Mouse (Mus musculus): Measurements from ENCODE around the gene Olfr597. TPM values are rescaled to one million over a fixed set of nuclear protein-coding genes. Genes with fewer than 3 reads are reported as not detected.
"Not testable (repeated sequence)": the region's sequence is repeated elsewhere in the genome, so short reads cannot be mapped to it uniquely, and the experiment has no call there.

Olfr597 gene
- total RNA-seq (2014; rRNA removed) (not detected in 2 replicates), polyA plus RNA-seq (2012; rRNA removed) (not detected in 2 replicates)

- H3K9ac ChIP-seq (ENCODE audit: low read depth, low read length); H3K79me2 ChIP-seq (ENCODE audit: control insufficient read depth, insufficient read depth, low read length); H3K36me3 ChIP-seq (ENCODE audit: control insufficient read depth, insufficient read depth, low read length); H3K4me3 ChIP-seq (ENCODE audit: insufficient read depth, low read depth, low read length); DNase-seq (ENCODE audit: extremely low read depth, low read depth, low spot score); H3K27me3 ChIP-seq (ENCODE audit: control insufficient read depth, insufficient read depth, low read length); H3K4me1 ChIP-seq (ENCODE audit: control insufficient read depth, insufficient read depth, low read length); H3K27ac ChIP-seq (replicated peaks; ENCODE audit: insufficient read depth, low read depth, low read length): not testable (repeated sequence)
- WGBS: 93% methylated on average over 2 of the region's 2 CpGs
Observed at GRCm38 (mm10) chr7:103316015-103316414, at the start of gene Olfr597. Olfr597 (plus strand) TSS chr7:103316315.

GRCm38 (mm10) chr7:103305348-103305747 lies 10.8 kb upstream of the Olfr597 start, which contains the start of gene Olfr596:
Olfr596 (plus strand) TSS chr7:103305648.
- H3K79me2 ChIP-seq (ENCODE audit: control insufficient read depth, insufficient read depth, low read length); H3K36me3 ChIP-seq (ENCODE audit: control insufficient read depth, insufficient read depth, low read length); H3K27me3 ChIP-seq (ENCODE audit: control insufficient read depth, insufficient read depth, low read length); H3K4me1 ChIP-seq (ENCODE audit: control insufficient read depth, insufficient read depth, low read length); H3K9ac ChIP-seq (ENCODE audit: low read depth, low read length); DNase-seq (ENCODE audit: extremely low read depth, low read depth, low spot score); H3K27ac ChIP-seq (replicated peaks; ENCODE audit: insufficient read depth, low read depth, low read length); H3K4me3 ChIP-seq (ENCODE audit: insufficient read depth, low read depth, low read length): not testable (repeated sequence)
- 73% methylated on average over 2 of the region's 2 CpGs for WGBS

DNA sequence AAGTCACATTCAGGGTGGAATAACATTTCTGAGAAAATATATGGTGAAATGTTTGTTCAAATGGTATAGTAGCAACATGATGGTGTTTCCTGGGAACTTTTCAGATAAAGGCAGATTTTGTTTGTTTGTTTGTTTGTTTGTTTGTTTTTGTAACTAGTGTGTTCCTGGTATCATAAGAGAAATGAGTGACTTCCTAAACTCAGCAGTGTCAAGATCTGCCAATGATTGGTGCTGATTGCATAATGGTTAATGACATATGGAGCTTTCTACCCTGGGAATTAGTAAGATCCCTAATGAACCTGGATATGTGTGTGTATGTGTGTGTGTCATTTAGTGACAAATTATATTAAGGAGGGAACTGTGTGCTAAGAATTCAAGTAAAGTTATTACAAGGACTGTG lies 7.2 kb downstream of the Olfr597 start, which contains the start of gene Olfr598:
Olfr598 (plus strand) TSS at position 301 of the 400 bp plus-strand sequence.
- no peaks in the 10 kb centered on the region for H3K4me1 ChIP-seq (ENCODE audit: control insufficient read depth, insufficient read depth, low read length)
- no peaks in the 10 kb centered on the region for H3K79me2 ChIP-seq (ENCODE audit: control insufficient read depth, insufficient read depth, low read length)
- H3K9ac ChIP-seq (ENCODE audit: low read depth, low read length): no peak within 1 kb of the TSS
- no peaks in the 10 kb centered on the region for H3K36me3 ChIP-seq (ENCODE audit: control insufficient read depth, insufficient read depth, low read length)
- no peaks in the 10 kb centered on the region for H3K27me3 ChIP-seq (ENCODE audit: control insufficient read depth, insufficient read depth, low read length)
- H3K27ac ChIP-seq (replicated peaks; ENCODE audit: insufficient read depth, low read depth, low read length): no peak within 1 kb of the TSS
- H3K4me3 ChIP-seq (ENCODE audit: insufficient read depth, low read depth, low read length): no peak within 1 kb of the TSS
- TF ChIP-seq POLR2A (IDR thresholded peaks at IDR 0.05; ENCODE audit: extremely low read depth, insufficient read depth, low read length) (no peak), CTCF (IDR thresholded peaks at IDR 0.05; ENCODE audit: low read depth, low read length) (no peak)
- no peak for DNase-seq (ENCODE audit: extremely low read depth, low read depth, low spot score)

DNA sequence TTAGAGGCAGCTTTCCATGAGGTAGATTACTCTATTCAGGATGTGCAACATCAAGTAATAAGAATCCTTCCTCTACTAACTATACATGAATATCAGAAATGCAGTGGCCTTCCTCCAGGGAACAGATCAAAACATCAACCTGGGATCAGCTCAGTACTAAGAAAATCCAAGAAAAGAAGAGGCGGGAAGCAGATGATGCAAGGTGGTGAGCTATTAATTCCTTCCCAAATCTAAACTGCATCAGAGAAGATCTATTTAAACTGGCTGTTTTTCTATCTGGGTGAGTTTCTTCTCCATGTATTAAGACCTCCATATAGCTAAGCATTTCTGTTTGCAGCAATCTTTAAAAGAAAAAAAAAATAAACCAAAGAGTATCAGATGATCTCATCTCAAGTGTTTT lies 19.5 kb downstream of the Olfr597 start, which contains the start of gene Olfr599:
Olfr599 (plus strand) TSS at position 301 of the 400 bp plus-strand sequence.
- Histone ChIP-seq H3K4me3 (ENCODE audit: insufficient read depth, low read depth, low read length) (no peak within 1 kb of the TSS), H3K36me3 (ENCODE audit: control insufficient read depth, insufficient read depth, low read length) (no peaks in the 10 kb centered on the region), H3K79me2 (ENCODE audit: control insufficient read depth, insufficient read depth, low read length) (no peaks in the 10 kb centered on the region), H3K9ac (ENCODE audit: low read depth, low read length) (no peak within 1 kb of the TSS), H3K4me1 (ENCODE audit: control insufficient read depth, insufficient read depth, low read length) (no peaks in the 10 kb centered on the region), H3K27me3 (ENCODE audit: control insufficient read depth, insufficient read depth, low read length) (no peaks in the 10 kb centered on the region), H3K27ac (replicated peaks; ENCODE audit: insufficient read depth, low read depth, low read length) (no peak within 1 kb of the TSS)
- WGBS: 90% methylated on average over 1 of the region's 1 CpGs
- DNase-seq (ENCODE audit: extremely low read depth, low read depth, low spot score): no peak
- no peak for TF ChIP-seq POLR2A (IDR thresholded peaks at IDR 0.05; ENCODE audit: extremely low read depth, insufficient read depth, low read length)
- TF ChIP-seq CTCF (IDR thresholded peaks at IDR 0.05; ENCODE audit: low read depth, low read length): no peak

GRCm38 (mm10) chr7:103349569-103349968 lies 33.5 kb downstream of the Olfr597 start, which contains the start of gene Olfr600:
Olfr600 (minus strand) TSS chr7:103349669.
- H3K9ac ChIP-seq (ENCODE audit: low read depth, low read length): no peak within 1 kb of the TSS
- no peak within 1 kb of the TSS for H3K4me3 ChIP-seq (ENCODE audit: insufficient read depth, low read depth, low read length)
- H3K27ac ChIP-seq (replicated peaks; ENCODE audit: insufficient read depth, low read depth, low read length): no peak within 1 kb of the TSS
- no peaks in the 10 kb centered on the region for H3K27me3 ChIP-seq (ENCODE audit: control insufficient read depth, insufficient read depth, low read length)
- H3K79me2 ChIP-seq (ENCODE audit: control insufficient read depth, insufficient read depth, low read length): no peaks in the 10 kb centered on the region
- TF ChIP-seq POLR2A (IDR thresholded peaks at IDR 0.05; ENCODE audit: extremely low read depth, insufficient read depth, low read length) (no peak), CTCF (IDR thresholded peaks at IDR 0.05; ENCODE audit: low read depth, low read length) (no peak)
- H3K36me3 ChIP-seq (ENCODE audit: control insufficient read depth, insufficient read depth, low read length): no peaks in the 10 kb centered on the region
- H3K4me1 ChIP-seq (ENCODE audit: control insufficient read depth, insufficient read depth, low read length): no peaks in the 10 kb centered on the region
- DNase-seq (ENCODE audit: extremely low read depth, low read depth, low spot score): no peak

DNA sequence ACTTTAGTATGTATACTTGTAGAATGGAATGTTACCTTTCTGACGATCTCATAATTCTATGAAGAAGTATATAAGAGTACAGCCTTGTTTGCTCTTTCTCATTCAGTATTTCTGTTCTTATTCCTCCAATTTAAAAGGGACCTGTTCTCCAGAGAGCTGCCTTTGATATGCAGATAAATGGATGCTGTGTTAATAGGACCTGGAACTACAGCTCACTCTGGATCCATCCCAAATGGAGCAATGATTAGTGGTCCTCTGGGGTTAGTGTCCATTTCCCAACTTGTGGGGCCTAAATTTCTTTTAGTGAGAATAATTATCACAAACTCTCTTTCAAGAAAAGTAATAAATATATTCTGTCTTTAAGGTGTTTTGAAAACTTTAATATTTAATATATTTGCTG lies 46.4 kb downstream of the Olfr597 start, which contains the start of gene Olfr601:
Olfr601 (minus strand) TSS at position 101 of the 400 bp plus-strand sequence.
- no peak within 1 kb of the TSS for H3K27ac ChIP-seq (replicated peaks; ENCODE audit: insufficient read depth, low read depth, low read length)
- WGBS: 86% methylated on average over 1 of the region's 1 CpGs

More for the DNA sequence above, 46.4 kb downstream of the Olfr597 start, which contains the start of gene Olfr601:
- Histone ChIP-seq H3K4me3 (ENCODE audit: insufficient read depth, low read depth, low read length) (no peak within 1 kb of the TSS), H3K4me1 (ENCODE audit: control insufficient read depth, insufficient read depth, low read length) (no peaks in the 10 kb centered on the region), H3K9ac (ENCODE audit: low read depth, low read length) (no peak within 1 kb of the TSS), H3K27me3 (ENCODE audit: control insufficient read depth, insufficient read depth, low read length) (no peaks in the 10 kb centered on the region), H3K79me2 (ENCODE audit: control insufficient read depth, insufficient read depth, low read length) (no peaks in the 10 kb centered on the region), H3K36me3 (ENCODE audit: control insufficient read depth, insufficient read depth, low read length) (no peaks in the 10 kb centered on the region)
- no peak for TF ChIP-seq POLR2A (IDR thresholded peaks at IDR 0.05; ENCODE audit: extremely low read depth, insufficient read depth, low read length)
- TF ChIP-seq CTCF (IDR thresholded peaks at IDR 0.05; ENCODE audit: low read depth, low read length): no peak
- DNase-seq (ENCODE audit: extremely low read depth, low read depth, low spot score): no peak

Other genes with a start within 250 kb of the Olfr597 start
- not detected in 2 replicates for gene Olfr584, start 234.4 kb upstream of the Olfr597 start, total RNA-seq (2014; rRNA removed)
- gene Olfr584, start 234.4 kb upstream of the Olfr597 start, polyA plus RNA-seq (2012; rRNA removed): not detected in 2 replicates
- gene Olfr585, start 218.6 kb upstream of the Olfr597 start, total RNA-seq (2014; rRNA removed): not detected in 2 replicates
- not detected in 2 replicates for gene Olfr585, start 218.6 kb upstream of the Olfr597 start, polyA plus RNA-seq (2012; rRNA removed)
- gene Olfr586, start 190.7 kb upstream of the Olfr597 start, total RNA-seq (2014; rRNA removed): not detected in 2 replicates
- not detected in 2 replicates for gene Olfr586, start 190.7 kb upstream of the Olfr597 start, polyA plus RNA-seq (2012; rRNA removed)
- gene Olfr588-ps1, start 175.4 kb upstream of the Olfr597 start, total RNA-seq (2014; rRNA removed): not detected in 2 replicates
- gene Olfr588-ps1, start 175.4 kb upstream of the Olfr597 start, polyA plus RNA-seq (2012; rRNA removed): not detected in 2 replicates
- not detected in 2 replicates for gene Olfr589, start 160.0 kb upstream of the Olfr597 start, total RNA-seq (2014; rRNA removed)
- gene Olfr589, start 160.0 kb upstream of the Olfr597 start, polyA plus RNA-seq (2012; rRNA removed): not detected in 2 replicates
- not detected in 2 replicates for gene Olfr591, start 138.0 kb upstream of the Olfr597 start, total RNA-seq (2014; rRNA removed)
- gene Olfr591, start 138.0 kb upstream of the Olfr597 start, polyA plus RNA-seq (2012; rRNA removed): not detected in 2 replicates
- not detected in 2 replicates for gene Olfr592, start 131.5 kb upstream of the Olfr597 start, total RNA-seq (2014; rRNA removed)
- not detected in 2 replicates for gene Olfr592, start 131.5 kb upstream of the Olfr597 start, polyA plus RNA-seq (2012; rRNA removed)
- gene Olfr593, start 104.5 kb upstream of the Olfr597 start, total RNA-seq (2014; rRNA removed): not detected in 2 replicates
- gene Olfr593, start 104.5 kb upstream of the Olfr597 start, polyA plus RNA-seq (2012; rRNA removed): not detected in 2 replicates
- not detected in 2 replicates for gene Olfr594, start 99.3 kb upstream of the Olfr597 start, total RNA-seq (2014; rRNA removed)
- gene Olfr594, start 99.3 kb upstream of the Olfr597 start, polyA plus RNA-seq (2012; rRNA removed): not detected in 2 replicates
- gene Usp17ld, start 63.8 kb upstream of the Olfr597 start, total RNA-seq (2014; rRNA removed): not detected in 2 replicates
- not detected in 2 replicates for gene Usp17ld, start 63.8 kb upstream of the Olfr597 start, polyA plus RNA-seq (2012; rRNA removed)
- gene Olfr596, start 10.7 kb upstream of the Olfr597 start, total RNA-seq (2014; rRNA removed): not detected in 2 replicates
- gene Olfr596, start 10.7 kb upstream of the Olfr597 start, polyA plus RNA-seq (2012; rRNA removed): not detected in 2 replicates
- gene Olfr598, start 7.3 kb downstream of the Olfr597 start, total RNA-seq (2014; rRNA removed): not detected in 2 replicates
- not detected in 2 replicates for gene Olfr598, start 7.3 kb downstream of the Olfr597 start, polyA plus RNA-seq (2012; rRNA removed)
- gene Olfr599, start 19.6 kb downstream of the Olfr597 start, total RNA-seq (2014; rRNA removed): not detected in 2 replicates
- not detected in 2 replicates for gene Olfr599, start 19.6 kb downstream of the Olfr597 start, polyA plus RNA-seq (2012; rRNA removed)
- gene Olfr600, start 33.4 kb downstream of the Olfr597 start, total RNA-seq (2014; rRNA removed): not detected in 2 replicates
- gene Olfr600, start 33.4 kb downstream of the Olfr597 start, polyA plus RNA-seq (2012; rRNA removed): not detected in 2 replicates
- not detected in 2 replicates for gene Olfr601, start 46.3 kb downstream of the Olfr597 start, total RNA-seq (2014; rRNA removed)
- gene Olfr601, start 46.3 kb downstream of the Olfr597 start, polyA plus RNA-seq (2012; rRNA removed): not detected in 2 replicates
- not detected in 2 replicates for gene Olfr603, start 69.9 kb downstream of the Olfr597 start, total RNA-seq (2014; rRNA removed)
- not detected in 2 replicates for gene Olfr603, start 69.9 kb downstream of the Olfr597 start, polyA plus RNA-seq (2012; rRNA removed)
- not detected in 2 replicates for gene Usp17lc, start 98.8 kb downstream of the Olfr597 start, total RNA-seq (2014; rRNA removed)
- not detected in 2 replicates for gene Usp17lc, start 98.8 kb downstream of the Olfr597 start, polyA plus RNA-seq (2012; rRNA removed)
- gene Olfr605, start 129.1 kb downstream of the Olfr597 start, total RNA-seq (2014; rRNA removed): not detected in 2 replicates
- gene Olfr605, start 129.1 kb downstream of the Olfr597 start, polyA plus RNA-seq (2012; rRNA removed): not detected in 2 replicates
- gene Olfr606, start 132.7 kb downstream of the Olfr597 start, total RNA-seq (2014; rRNA removed): not detected in 2 replicates
- not detected in 2 replicates for gene Olfr606, start 132.7 kb downstream of the Olfr597 start, polyA plus RNA-seq (2012; rRNA removed)
- not detected in 2 replicates for gene Olfr607, start 147.8 kb downstream of the Olfr597 start, total RNA-seq (2014; rRNA removed)
- not detected in 2 replicates for gene Olfr607, start 147.8 kb downstream of the Olfr597 start, polyA plus RNA-seq (2012; rRNA removed)
- gene Olfr608, start 153.6 kb downstream of the Olfr597 start, total RNA-seq (2014; rRNA removed): not detected in 2 replicates
- not detected in 2 replicates for gene Olfr608, start 153.6 kb downstream of the Olfr597 start, polyA plus RNA-seq (2012; rRNA removed)
- not detected in 2 replicates for gene Olfr609, start 181.7 kb downstream of the Olfr597 start, total RNA-seq (2014; rRNA removed)
- not detected in 2 replicates for gene Olfr609, start 181.7 kb downstream of the Olfr597 start, polyA plus RNA-seq (2012; rRNA removed)
- gene Olfr610, start 195.8 kb downstream of the Olfr597 start, total RNA-seq (2014; rRNA removed): not detected in 2 replicates
- not detected in 2 replicates for gene Olfr610, start 195.8 kb downstream of the Olfr597 start, polyA plus RNA-seq (2012; rRNA removed)
- not detected in 2 replicates for gene Olfr611, start 204.5 kb downstream of the Olfr597 start, total RNA-seq (2014; rRNA removed)
- gene Olfr611, start 204.5 kb downstream of the Olfr597 start, polyA plus RNA-seq (2012; rRNA removed): not detected in 2 replicates
- gene Olfr612, start 226.4 kb downstream of the Olfr597 start, total RNA-seq (2014; rRNA removed): not detected in 2 replicates
- gene Olfr612, start 226.4 kb downstream of the Olfr597 start, polyA plus RNA-seq (2012; rRNA removed): not detected in 2 replicates
- gene Olfr613, start 231.8 kb downstream of the Olfr597 start, total RNA-seq (2014; rRNA removed): not detected in 2 replicates
- gene Olfr613, start 231.8 kb downstream of the Olfr597 start, polyA plus RNA-seq (2012; rRNA removed): not detected in 2 replicates
- gene Olfr615, start 239.8 kb downstream of the Olfr597 start, total RNA-seq (2014; rRNA removed): not detected in 2 replicates
- gene Olfr615, start 239.8 kb downstream of the Olfr597 start, polyA plus RNA-seq (2012; rRNA removed): not detected in 2 replicates

Data from liver, adult 2 months (tissue).